Mouse (Mus musculus): ENCODE data around the gene Zfp64. TPM values are rescaled to one million over a fixed set of nuclear protein-coding genes. Genes with fewer than 3 reads are reported as not detected.

Gene Zfp64
- total and polyA plus RNA-seq, 3 experiments, result 20.0 to 37.0 (median 25.1) TPM

DNA sequence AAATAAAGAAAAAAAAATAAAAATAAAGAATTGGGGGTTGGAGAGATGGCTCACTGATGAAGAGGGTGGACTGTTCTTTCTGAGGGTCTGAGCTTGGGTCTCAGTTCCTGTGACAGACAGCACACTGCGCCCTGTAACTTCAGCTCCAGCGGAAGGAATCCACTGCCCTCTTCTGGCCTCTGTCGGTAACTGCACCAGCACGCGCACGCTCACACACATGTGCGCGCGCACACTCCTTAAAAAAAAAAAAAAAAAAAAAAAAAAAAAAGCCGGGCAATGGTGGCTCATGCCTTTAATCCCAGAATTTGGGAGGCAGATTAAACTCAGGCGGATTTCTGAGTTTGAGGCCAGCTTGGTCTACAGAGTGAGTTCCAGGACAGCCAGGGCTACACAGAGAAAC is 24.4 kb upstream of the Zfp64 start:
- H3K4me2 ChIP-seq (ENCODE audit: insufficient read depth, low read depth, poor library complexity, severe bottlenecking), result no peak overlapping the region
- dilution Hi-C loops (cut with MboI; ENCODE audit: extremely low pct_ligation_motif_present, extremely low pct_unique_long_range_greater_than_20kb, low sequenced_read_pairs), result no loop called here
- in situ Hi-C loops (cut with MboI; ENCODE audit: low pct_ligation_motif_present, low pct_unique_long_range_greater_than_20kb, low sequenced_read_pairs), result no loop called here
- H3K27me3 ChIP-seq (replicated peaks), result no peaks in the 10 kb centered on the region
- TF ChIP-seq SMC3 (IDR thresholded peaks at IDR 0.05; ENCODE audit: low read depth, low read length) (no peak), MXI1 (IDR thresholded peaks at IDR 0.05; ENCODE audit: low read depth, low read length) (no peak), ZMIZ1 (IDR thresholded peaks at IDR 0.05; ENCODE audit: low read depth, low read length) (no peak), RAD21 (IDR thresholded peaks at IDR 0.05; ENCODE audit: low read depth, low read length) (no peak), ZC3H11A (IDR thresholded peaks at IDR 0.05; ENCODE audit: low read depth, low read length) (no peak), MEF2A (IDR thresholded peaks at IDR 0.05; ENCODE audit: borderline replicate concordance, low read depth, low read length) (no peak), EP300 (IDR thresholded peaks at IDR 0.05; ENCODE audit: low read length) (no peak), ELF1 (IDR thresholded peaks at IDR 0.05; ENCODE audit: low read depth, low read length) (no peak), GABPA (IDR thresholded peaks at IDR 0.05; ENCODE audit: insufficient replicate concordance, low read depth, low read length) (no peak), E2F4 (IDR thresholded peaks at IDR 0.05; ENCODE audit: insufficient replicate concordance, low read depth, low read length) (no peak), ETS1 (conservative IDR thresholded peaks at IDR 0.05; ENCODE audit: low read depth, low read length) (no peak), CHD2 (IDR thresholded peaks at IDR 0.05; ENCODE audit: low read length) (no peak), NRF1 (IDR thresholded peaks at IDR 0.05; ENCODE audit: low read depth, low read length) (no peak), ZNF384 (IDR thresholded peaks at IDR 0.05; ENCODE audit: low read depth, low read length) (no peak), POLR2AphosphoS2 (IDR thresholded peaks at IDR 0.05; ENCODE audit: low read depth, low read length) (no peak), BHLHE40 (IDR thresholded peaks at IDR 0.05; ENCODE audit: low read depth, low read length) (no peak), MAX (IDR thresholded peaks at IDR 0.05; ENCODE audit: low read length) (no peak)
- H3K9ac ChIP-seq (ENCODE audit: insufficient read depth, low read depth), result no peak overlapping the region
- no peaks in the 10 kb centered on the region for H3K4me1 ChIP-seq (ENCODE audit: control insufficient read depth in 1 of 2, insufficient read depth in 2 of 2)
- H3K4me3 ChIP-seq (replicated peaks in 1 of 3; ENCODE audit: low read depth in 2 of 3, low read length in 2 of 3, poor library complexity in 1 of 3), result no peak overlapping the region
- peaks cover 47% of the 10 kb centered on the region for H3K9me3 ChIP-seq (replicated peaks; ENCODE audit: low read length)
- no peak overlapping the region for H3K27ac ChIP-seq (ENCODE audit: insufficient read depth, low read depth)
- no peak for DNase-seq (ENCODE audit: extremely low read depth)
- no peaks in the 10 kb centered on the region for H3K79me2 ChIP-seq (replicated peaks; ENCODE audit: control insufficient read depth, extremely low read depth, insufficient read depth, poor library complexity, severe bottlenecking)
- no peaks in the 10 kb centered on the region for H3K36me3 ChIP-seq (replicated peaks in 1 of 2; ENCODE audit: control insufficient read depth in 1 of 2, insufficient read depth in 1 of 2, low read length in 1 of 2)

DNA sequence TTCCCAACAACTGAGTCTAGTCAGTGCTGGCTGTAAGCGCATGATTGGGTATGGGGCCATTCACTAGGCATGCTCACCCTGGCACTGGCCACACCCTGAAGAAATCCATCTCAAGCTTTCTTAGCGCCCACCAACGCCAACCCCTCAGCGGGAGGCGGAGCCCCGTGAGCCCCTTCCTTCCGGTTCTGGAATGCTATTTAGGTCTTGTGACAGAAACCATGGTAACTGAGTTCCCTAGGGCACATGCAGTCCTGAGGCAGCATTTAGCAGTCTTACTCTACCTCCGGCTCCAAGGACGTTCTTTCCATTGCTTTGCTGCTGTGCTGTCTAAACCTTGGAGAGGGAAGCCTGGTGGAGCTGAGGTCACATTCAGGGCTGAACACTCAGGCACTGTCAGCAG is 22.6 kb upstream of the Zfp64 start:
- Histone ChIP-seq H3K4me2 (ENCODE audit: insufficient read depth, low read depth, poor library complexity, severe bottlenecking) (no peak overlapping the region), H3K4me1 (ENCODE audit: control insufficient read depth in 1 of 2, insufficient read depth in 2 of 2) (no peaks in the 10 kb centered on the region), H3K27ac (ENCODE audit: insufficient read depth, low read depth) (no peak overlapping the region), H3K4me3 (replicated peaks in 1 of 3; ENCODE audit: low read depth in 2 of 3, low read length in 2 of 3, poor library complexity in 1 of 3) (no peak overlapping the region), H3K9me3 (replicated peaks; ENCODE audit: low read length) (peaks cover 35% of the 10 kb centered on the region), H3K9ac (ENCODE audit: insufficient read depth, low read depth) (no peak overlapping the region), H3K27me3 (replicated peaks) (no peaks in the 10 kb centered on the region), H3K36me3 (replicated peaks in 1 of 2; ENCODE audit: control insufficient read depth in 1 of 2, insufficient read depth in 1 of 2, low read length in 1 of 2) (no peaks in the 10 kb centered on the region), H3K79me2 (replicated peaks; ENCODE audit: control insufficient read depth, extremely low read depth, insufficient read depth, poor library complexity, severe bottlenecking) (no peaks in the 10 kb centered on the region)
- dilution Hi-C loops (cut with MboI; ENCODE audit: extremely low pct_ligation_motif_present, extremely low pct_unique_long_range_greater_than_20kb, low sequenced_read_pairs), result no loop called here
- in situ Hi-C loops (cut with MboI; ENCODE audit: low pct_ligation_motif_present, low pct_unique_long_range_greater_than_20kb, low sequenced_read_pairs), result no loop called here
- no peak for TF ChIP-seq SMC3 (IDR thresholded peaks at IDR 0.05; ENCODE audit: low read depth, low read length)
- TF ChIP-seq MYC (IDR thresholded peaks at IDR 0.05; ENCODE audit: low read depth, low read length), result no peak
- no peak for TF ChIP-seq IRF4 (IDR thresholded peaks at IDR 0.05; ENCODE audit: low read depth, low read length)
- TF ChIP-seq GABPA (IDR thresholded peaks at IDR 0.05; ENCODE audit: insufficient replicate concordance, low read depth, low read length), result no peak
- TF ChIP-seq JUND (conservative IDR thresholded peaks at IDR 0.05; ENCODE audit: low read depth, low read length), result no peak
- TF ChIP-seq TCF12 (IDR thresholded peaks at IDR 0.05; ENCODE audit: low read depth, low read length), result no peak
- no peak for TF ChIP-seq ZNF384 (IDR thresholded peaks at IDR 0.05; ENCODE audit: low read depth, low read length)
- no peak for TF ChIP-seq NRF1 (IDR thresholded peaks at IDR 0.05; ENCODE audit: low read depth, low read length)
- TF ChIP-seq MAFK (IDR thresholded peaks at IDR 0.05; ENCODE audit: insufficient replicate concordance, low read length), result no peak
- no peak for TF ChIP-seq PAX5 (IDR thresholded peaks at IDR 0.05; ENCODE audit: low read length)
- TF ChIP-seq TBP (conservative IDR thresholded peaks at IDR 0.05; ENCODE audit: low read depth, low read length), result no peak
- no peak for TF ChIP-seq MEF2A (IDR thresholded peaks at IDR 0.05; ENCODE audit: borderline replicate concordance, low read depth, low read length)
- TF ChIP-seq UBTF (IDR thresholded peaks at IDR 0.05; ENCODE audit: low read depth, low read length), result no peak
- TF ChIP-seq CTCF (conservative IDR thresholded peaks at IDR 0.05 in 1 of 2, IDR thresholded peaks at IDR 0.05 in 1 of 2; ENCODE audit: low read depth in 2 of 2, low read length in 2 of 2), result no peak
- TF ChIP-seq POLR2AphosphoS2 (IDR thresholded peaks at IDR 0.05; ENCODE audit: low read depth, low read length), result no peak
- TF ChIP-seq JUN (IDR thresholded peaks at IDR 0.05; ENCODE audit: insufficient read depth, low read depth, low read length), result no peak
- no peak for TF ChIP-seq HCFC1 (IDR thresholded peaks at IDR 0.05; ENCODE audit: low read depth, low read length)
- no peak for DNase-seq (ENCODE audit: extremely low read depth)

Measured in CH12.LX (cell line).